Mouse (Mus musculus): ENCODE measurements at regions not wholly inside any gene's neighbourhood (a gene's known extent, or its start where the extent isn't known, plus 50 kb on each side); places are given as distances from the start of the nearest gene placed in this dataset.

DNA sequence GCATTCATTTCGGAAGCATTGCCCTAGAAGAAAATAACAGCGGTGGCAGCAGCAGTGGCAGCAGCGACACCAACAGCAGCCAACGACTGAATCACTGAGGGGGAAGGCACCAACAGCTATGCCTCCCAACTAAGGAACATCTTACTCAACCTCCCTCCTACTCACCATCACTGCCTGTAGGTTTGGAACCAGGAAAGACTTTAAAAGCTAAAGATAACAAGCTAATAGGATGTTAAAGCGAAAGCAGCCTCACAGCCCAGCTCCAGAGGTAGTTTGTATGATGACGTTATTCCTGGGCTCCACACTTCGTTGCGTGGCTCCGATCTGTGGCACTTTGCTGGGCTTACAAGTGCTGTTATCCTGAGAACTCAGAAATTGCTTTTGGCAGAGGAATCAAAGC, 289.6 kb downstream of the Cd83 start:
- no peak for DNase-seq (ENCODE audit: low read depth, low spot score)

DNA sequence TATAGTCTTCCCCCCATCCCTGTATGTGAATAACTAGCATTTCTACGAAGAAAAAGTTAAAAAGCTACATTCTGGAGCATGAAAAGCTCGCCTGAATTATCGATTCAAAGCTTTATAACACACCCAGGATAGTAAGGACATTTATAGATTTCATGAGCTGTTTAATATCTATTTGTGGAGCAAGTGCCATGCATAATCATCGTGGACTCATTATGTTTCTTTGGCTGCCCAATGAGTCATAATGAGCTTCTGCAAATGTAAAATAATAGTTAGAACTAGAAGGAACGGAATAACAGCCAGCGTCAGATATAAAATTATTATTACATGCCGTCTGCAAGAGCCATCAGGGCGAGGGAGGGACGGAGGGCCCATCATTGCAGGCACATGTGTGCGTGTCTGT, 292.4 kb downstream of the Cd83 start:
- no peak for DNase-seq (ENCODE audit: low read depth, low spot score)

DNA sequence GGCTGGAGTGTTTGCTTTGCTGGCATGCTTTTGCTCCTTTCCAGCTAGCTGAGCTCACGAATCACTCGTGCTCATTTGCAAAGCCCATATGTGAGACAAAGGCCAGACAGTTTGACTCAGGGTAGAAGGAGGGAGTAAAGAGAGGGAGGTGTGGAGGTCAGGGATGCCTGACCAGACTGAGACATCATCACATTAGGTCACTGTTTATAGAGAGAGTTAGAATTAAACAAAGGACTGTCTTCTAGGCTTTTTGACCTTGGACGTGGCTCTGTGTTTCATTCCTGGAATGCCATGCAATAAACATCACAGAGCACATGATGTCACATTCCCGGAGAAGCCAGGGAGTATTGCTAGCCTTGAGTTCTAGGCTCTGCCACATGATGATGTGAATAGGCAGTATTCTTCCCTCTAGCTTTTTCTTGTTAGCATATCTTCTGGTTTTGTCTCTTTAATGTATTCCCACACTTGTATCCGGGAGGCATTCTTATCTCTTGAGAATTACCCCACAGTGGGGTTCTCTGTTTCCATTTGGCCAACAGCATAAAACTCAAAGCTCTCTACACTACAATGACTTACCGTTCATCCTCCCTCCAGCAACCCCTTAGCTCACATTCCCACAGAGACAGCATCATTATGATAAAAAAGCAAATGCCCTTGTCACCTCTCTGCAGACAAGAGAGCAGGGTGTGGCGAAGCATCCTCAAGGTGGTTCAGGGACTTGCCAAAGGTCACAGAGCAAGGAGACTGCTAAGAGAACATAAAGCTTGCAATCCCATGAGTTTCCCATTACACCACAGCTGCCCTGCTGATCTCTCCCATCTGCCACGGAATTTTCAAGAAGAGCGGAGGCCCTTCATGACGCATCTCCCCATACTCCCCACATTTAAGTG, 301.3 kb downstream of the Cd83 start:
- no peak for DNase-seq (ENCODE audit: low read depth, low spot score)

DNA sequence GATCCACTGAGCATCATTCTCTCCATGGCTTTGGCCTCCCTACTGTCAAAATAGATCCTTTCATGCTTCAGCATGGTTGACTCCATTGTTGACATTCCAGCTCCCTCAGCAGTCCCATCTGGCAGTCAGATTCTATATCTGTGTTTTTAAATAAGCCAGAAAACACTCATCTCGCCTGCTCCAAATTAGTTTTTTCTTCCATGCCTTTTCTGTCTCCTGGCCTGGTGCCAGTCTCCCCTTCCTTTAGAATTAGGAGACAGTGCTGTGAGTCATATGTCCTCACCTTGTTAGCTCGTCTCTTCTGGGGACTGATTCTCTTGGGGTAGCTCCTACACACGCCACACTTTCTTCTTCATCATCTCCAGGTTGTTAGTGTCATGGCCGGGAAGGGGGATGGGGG, 302.2 kb downstream of the Cd83 start:
- DNase-seq (ENCODE audit: low read depth, low spot score) = no peak

DNA sequence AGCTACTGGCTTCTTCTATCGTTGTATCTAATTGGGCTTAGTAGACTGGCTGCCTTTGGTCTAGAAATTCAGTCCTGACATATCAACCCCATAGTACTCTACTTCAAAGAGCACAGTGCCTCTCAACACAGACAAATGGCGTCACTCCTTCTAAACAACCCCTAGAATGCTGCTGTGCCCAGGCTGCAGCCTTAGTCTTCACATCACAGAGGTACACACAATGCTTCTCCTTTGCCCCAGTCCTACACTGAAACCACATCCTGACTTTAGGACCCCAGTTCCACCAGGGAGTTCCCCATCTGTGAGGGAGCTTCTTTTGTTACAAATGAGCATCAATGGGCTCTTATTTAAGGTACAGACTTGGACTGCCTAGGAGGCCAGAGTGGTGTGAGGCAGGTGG, 312.6 kb downstream of the Cd83 start:
- no peak for DNase-seq (ENCODE audit: low read depth, low spot score)

DNA sequence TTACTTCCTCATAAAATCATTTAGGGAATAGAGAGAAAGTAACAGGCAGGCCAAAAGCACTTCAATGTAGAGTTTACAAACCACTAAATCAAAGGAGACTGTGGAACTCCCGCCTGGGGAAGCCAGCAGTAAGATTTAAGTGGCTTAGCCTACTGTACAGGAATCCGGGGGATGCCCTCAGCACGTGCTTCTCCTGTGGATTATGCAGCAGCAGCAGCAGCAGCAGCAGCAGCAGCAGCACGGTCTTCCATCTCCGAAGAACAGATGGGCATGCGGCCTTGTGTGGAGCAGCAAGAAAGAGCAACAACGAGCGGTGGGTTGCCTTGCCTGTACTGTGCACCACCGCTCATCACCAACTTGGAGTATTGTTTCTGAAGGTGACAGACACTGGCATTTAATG, 314.9 kb downstream of the Cd83 start:
- DNase-seq (ENCODE audit: low read depth, low spot score) = no peak

DNA sequence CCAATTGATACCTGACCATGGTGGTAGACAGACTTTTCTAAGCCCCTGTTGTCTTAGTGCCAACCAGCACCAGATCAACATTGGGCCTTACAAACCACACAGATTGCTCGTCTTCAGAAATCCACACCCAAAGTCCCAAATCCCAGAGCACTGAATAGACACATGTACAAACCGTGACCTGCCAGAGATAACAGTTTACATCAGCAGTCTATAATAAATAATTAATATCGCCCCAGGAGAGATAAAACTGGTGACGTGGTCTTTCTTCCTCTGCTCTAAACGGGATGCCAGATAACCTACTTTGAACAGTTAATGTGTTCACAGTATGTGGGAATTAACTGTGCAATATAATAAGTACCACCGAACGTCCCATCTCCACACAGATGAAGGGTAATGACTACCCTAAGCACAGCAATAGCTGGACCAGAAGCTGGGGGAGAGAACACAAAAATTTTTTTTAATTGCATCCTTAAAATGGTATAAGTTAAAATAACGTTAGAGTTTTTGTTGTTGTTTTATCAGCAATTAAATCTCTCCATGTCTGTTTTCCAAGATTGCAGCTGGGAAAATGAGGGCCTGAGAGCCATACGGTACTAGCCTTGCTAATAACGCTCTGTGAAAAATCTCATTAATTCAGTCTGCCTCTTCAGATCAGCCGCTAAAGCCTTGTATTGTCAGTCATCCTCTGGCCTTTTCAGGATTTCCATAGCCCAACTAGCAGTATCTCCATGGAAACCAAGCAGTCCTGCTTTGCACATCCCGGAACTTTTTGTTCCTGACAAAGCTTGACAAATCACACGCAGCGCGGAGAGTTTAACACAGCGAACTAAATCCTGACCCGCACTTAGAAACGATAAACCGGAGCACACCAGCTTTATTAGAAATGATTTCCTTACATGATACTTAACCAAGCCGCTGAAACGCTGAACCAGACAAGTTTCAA, 315.8 kb downstream of the Cd83 start:
- no peak for DNase-seq (ENCODE audit: low read depth, low spot score)

DNA sequence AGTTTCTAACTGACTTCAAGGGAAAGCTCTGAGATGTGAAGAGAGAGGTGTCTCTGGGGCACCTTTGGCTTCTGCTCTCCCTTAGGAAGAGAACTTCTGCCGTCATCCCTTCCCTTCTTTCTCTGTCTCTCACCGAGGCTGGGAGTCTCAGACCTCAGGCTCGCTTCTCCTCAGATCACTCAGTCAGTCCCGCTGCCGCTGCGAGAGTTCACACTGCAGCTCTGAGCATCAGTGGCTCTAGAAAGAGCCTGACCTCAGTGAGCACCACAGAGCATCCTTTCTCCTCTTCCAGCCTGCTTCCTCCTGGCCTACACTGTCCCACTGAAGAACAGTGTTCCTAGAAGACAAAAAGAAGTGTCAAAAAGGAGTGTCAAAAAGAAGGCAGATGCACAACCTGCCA, 316.6 kb downstream of the Cd83 start:
- DNase-seq (ENCODE audit: low read depth, low spot score) = no peak

DNA sequence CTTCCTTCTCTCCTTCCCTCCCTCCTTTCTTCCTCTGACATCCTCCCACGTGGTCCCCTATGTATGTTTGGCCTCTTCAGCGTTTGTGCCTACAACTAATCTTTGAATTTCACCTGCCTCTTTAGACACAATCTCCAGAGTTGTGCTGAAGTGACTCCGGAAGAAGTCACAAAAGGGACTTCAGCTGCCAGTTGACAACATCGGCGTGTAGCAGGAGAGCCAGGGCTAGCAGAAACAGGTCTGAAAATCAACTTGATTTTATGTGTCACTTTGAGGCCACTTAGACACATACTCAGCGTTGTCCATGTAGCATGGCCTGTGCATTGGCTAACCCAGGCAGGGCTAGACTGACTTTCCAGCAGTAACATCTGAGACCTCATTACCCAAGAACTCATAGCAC, 317.2 kb downstream of the Cd83 start:
- no peak for DNase-seq (ENCODE audit: low read depth, low spot score)

DNA sequence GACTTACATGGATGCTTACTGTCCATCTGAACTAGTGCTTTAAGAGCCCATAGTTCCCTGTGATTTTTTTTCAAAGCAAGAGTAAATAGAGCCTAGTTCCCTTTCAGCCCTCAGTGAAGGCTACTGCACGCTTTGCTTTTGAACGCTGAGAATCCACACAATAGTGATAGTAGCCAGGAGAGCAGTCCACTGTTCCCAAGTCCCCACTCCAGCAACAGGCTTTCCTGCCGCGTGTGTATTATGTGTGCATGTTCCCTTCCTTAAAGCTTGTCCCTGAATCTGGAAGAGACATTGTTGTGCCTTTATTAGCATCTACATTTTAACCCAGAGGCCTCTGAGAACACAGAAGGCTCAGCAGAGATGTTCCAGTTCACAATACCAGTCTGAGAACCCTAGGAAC, 317.7 kb downstream of the Cd83 start:
- DNase-seq (ENCODE audit: low read depth, low spot score) = no peak

DNA sequence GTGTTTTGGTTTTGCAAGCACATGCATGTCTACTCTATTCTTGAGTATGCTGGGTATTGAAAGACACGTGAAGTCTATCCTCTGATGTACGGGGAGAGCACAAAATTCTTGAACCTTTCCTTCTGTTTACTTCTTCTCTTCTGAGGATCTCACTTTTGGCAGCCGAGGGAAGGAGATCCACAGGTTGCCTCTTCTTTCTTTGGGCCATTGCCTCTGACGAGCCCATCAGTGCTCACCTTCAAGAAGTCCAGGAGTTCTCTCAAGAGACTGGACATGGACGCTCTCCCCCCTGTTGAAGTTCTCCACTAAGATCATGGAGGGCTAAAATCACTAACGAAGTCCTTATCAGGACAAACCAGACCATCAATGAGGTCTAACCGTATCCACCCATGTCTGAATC, 318.8 kb downstream of the Cd83 start:
- no peak for DNase-seq (ENCODE audit: low read depth, low spot score)

DNA sequence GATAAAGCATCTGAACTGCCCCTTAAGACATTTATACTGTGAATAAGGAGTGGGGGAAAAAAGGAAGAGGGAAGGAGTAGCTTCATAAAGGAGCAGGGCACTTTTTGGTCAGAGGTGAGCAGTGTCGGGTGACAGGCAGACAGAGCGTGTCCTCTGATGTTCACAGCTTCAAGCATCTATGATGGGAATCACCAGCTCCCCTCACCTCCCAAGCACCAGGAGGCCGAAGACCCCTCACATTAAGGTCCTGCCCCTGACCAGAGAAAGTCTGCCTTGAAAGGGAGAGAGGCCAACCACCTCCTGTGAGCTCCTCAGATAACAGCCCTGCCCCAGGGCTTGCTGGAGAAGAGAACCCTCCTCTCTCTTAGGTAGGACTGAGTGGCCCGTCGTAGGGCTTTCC, 320.6 kb downstream of the Cd83 start:
- DNase-seq (ENCODE audit: low read depth, low spot score) = no peak

DNA sequence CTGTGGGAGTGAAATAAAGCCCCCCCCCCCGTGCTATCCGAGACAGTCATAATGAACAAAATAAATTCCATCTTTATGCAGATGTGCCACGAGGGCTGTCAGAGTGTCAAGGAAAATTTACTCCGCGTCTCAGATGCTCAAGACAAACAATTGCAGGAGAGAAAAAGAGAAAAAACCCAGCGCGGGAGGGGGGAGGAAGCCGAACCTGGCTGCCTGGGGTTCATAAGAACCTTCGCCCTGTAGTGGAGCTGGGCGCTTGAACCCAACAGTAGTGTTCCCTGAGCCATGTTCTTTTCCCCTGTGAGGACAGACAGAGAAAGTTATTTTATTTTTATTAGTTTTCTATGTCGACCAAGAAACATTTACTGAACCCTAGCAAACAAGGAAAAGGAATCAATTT, 324.1 kb downstream of the Cd83 start:
- no peak for DNase-seq (ENCODE audit: low read depth, low spot score)

DNA sequence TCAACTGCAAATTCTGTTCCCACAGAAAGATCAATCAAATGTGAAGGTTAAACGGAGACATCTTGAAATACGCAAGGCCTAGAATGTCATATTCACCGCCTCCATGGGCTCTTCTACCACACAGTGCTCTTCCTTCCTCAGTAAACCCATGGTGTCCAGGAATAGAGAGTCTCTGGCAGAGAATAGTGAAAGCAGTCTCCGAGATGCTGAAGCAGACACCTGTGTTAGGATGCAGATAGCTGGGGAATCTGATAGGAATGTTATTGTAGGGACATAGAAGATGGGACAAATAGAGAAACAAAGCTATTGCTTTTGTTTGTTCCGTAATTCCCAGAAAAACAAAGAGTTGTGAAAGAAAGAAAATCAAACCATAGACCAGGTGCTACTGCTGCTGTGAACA, 328.5 kb downstream of the Cd83 start:
- DNase-seq (ENCODE audit: low read depth, low spot score) = no peak

DNA sequence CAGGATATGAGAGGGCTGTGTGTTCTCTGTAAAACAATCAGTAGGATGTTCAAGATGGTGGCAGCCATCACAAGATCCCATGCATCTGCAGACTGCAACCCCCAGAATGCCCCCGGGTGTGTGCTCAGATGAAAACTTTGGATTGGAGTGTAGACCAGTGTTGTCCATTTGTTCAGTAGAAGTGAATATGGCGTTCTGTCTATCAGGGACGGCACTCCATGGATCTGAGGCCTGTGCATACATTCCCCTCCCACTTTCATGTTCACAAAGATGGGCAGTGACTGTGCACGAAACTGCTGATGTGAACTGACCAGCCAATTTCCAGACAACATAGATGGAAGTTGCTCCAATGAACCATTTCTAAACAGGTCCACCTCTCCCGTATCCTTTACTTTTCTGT, 330.3 kb downstream of the Cd83 start:
- no peak for DNase-seq (ENCODE audit: low read depth, low spot score)

DNA sequence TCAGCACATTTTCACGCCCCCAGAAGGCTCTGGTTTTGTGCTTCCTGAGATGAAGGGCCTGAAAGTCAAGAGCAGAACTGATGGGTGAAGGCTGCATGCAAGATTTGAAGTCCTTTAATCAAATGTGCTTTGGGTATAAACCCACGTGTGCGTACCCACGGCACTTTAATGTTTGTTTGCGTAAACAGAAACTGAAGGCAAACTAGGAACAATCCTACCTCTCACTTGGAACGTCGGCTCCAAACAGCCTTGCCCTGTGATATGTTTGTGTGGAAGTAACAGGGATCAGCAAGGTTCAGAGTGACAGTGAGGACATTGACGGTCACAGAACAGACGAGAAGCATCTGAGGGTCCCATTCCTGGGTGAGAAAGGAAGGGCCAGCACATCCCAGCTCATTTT, 333.3 kb downstream of the Cd83 start:
- DNase-seq (ENCODE audit: low read depth, low spot score) = no peak

DNA sequence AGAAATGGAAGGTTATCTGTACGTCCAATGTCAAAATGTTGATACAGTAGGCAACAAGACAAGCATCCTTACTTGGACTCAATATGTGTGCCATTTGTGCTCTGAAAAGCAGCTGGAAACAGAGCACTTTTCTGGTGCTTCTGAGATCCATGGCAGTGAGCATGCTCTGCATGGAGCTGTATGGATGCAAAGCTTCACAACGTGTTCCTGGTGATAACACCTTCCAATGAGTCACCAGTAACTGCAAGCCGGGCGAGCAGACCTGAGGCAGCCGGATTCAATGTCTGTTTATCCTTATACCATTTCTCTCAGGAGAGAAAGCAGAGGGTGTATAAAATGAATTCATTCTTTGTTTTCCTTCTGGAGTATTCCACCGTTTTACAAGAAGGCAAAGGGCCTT, 334.3 kb downstream of the Cd83 start:
- no peak for DNase-seq (ENCODE audit: low read depth, low spot score)

DNA sequence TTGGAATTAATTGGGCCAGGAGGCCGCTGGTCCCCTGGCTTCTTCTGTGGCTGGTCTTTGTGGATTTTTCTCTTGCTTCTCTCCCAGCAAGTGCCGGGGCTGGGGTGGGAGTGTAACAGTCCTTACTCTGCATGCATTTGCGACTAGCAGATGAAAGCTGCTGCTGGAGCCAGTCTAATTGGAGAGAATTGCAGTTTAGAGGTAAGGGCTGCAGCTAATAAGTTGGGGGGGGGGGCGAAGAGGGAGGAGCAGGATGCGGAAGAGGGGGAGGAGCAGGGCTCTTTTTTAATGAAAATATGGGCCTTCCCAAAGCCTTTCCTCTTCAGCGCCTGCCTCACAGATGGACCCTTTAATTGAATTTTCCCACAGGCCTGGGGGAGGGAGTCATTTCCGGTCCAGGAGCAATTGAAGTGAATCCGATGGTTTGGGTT, 336.7 kb downstream of the Cd83 start:
- DNase-seq (ENCODE audit: low read depth, low spot score) = peak; percentile 68

DNA sequence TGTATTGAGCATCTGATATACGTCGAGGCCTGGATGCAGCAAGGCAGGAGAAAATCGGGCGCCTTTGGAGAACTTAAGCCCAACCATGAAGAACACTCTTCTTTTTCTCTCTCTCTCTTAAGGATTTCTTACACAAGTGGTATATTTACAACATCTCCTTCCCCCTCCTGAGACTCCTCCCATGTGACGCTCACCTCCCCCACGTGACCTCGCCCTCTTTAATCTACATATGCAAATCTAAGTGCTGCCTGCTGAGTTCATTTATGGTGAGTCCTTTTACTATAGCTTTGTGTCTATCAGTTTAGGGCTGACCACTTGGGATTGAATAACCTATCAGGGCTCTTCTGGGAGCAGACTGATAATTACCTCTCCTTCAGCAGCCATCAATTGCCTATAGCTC, 337.4 kb downstream of the Cd83 start:
- no peak for DNase-seq (ENCODE audit: low read depth, low spot score)

DNA sequence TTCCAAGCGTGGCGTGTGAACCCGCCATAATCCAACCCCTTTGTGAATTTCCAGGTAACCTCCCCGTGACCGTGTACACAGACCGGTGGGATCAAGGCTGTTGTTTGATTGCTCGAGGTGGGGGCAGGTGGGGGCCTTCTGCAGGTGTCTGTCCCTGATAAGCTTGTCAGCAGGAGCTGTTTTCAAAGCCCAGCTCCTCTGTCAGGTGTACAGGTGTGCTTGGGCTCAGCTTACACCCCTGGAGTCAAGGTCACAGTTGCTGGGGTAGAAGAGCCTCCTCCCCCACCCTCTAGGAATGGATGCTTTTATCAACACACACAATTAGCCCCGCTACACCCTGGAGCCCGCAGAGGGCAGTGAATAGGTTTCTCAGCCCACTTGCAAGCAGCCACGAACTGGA, 341.6 kb downstream of the Cd83 start:
- no peak for DNase-seq (ENCODE audit: low read depth, low spot score)

DNA sequence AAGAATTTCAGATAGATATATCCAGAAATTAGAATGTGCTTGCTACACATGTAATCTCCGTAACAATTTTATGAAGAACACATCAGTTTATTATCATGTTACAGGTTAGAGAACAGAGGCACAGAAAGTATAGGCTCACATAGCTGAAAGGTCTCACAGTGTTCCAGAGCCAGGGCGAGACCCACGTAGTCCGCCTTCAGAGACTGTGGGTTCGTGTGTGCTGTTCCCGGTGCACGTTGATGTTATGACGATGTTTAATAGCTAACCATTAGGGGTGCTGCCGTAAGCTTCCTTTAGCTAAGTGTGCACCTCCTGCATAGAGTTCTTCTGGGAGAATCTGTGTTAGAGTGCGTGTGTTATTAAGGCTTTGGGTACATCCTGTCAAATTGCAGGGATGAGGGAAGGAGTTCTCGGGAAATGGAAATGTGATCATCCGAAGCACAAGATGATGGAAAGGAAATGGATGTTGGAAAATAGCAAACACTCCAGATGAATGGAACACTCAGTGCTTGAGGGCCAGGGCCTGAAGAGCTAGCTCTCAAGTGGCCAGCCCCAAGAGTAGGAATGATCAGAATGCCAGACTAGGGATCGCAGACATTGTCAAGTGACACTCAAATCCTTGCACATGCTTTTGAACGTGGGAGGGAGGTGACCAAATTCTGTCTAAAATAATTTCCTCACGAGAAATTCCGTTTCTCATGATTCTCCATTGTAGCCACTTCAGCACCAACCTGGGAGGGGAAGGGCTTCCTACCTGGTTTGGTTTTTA, 344.1 kb downstream of the Cd83 start:
- DNase-seq (ENCODE audit: low read depth, low spot score) = no peak

DNA sequence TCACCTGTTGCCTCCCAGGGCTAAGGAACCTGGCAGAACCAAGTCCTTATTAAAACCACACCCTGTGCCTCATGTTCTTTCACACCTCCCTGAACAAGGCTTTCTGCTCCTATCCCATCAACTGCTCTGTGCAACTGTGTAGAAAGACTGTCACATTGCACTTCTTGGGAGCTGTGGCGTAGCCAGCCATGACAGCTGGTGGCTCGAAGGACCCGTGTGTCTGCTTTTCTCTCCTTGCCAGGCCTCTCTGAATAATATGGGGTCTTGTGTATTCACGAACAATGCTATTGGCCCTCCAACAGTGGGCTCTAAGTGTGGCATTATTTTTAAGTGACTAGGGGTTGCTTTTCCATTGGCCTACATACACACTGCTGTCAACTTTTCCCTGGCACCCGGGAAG, 347.3 kb downstream of the Cd83 start:
- no peak for DNase-seq (ENCODE audit: low read depth, low spot score)

Measured in forelimb bud, embryonic 11.5 days (tissue).